Comparison of ENCODE assay signal across 1 mouse cellular context in the genomic region with DNA sequence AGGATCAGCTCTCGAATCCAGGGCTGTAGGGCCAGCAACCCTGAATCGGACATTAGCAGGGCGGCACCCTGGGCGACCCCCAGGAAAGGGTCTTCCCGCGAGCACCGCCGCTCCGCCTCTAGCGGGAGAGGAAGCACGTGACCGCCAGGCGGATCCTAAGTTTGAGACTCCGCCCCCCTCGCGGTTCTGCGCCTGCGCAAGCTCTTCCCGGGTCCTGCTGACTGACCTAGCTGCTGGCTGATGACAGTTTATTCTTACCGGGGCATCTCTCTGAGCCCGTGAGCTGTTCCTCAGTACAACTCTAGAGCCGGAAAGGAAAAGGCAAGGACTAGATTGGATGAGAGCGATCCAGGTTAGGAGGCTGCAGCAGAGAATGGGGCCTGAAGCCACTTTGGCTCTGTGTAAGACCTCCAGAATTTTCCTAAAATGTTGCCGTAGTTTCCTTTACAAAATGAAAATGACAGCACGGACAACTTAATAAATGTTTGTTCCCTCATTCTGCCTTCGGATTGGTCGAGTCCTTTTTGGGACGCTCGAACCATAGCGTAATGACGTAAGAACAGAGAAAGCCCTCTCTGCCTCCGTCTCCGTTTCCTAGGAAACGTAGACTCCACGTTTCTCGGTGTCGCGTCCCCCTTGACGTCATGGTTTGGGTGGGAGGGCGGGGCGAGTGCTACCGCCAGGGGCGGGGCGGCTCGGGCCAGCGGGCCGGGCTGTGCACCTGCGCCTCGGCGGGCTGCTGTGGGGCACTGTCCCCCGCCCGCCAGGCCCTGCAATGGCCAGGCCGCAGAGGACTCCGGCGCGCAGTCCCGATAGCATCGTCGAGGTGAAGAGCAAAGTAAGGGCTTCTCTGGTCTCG.
TF ChIP-seq lines count a peak whose summit lies in the region.

A gene (minus strand): TSS at position 137 of the 859 bp plus-strand sequence.
A gene (plus strand): TSS at position 183 of the 859 bp plus-strand sequence.

TF ChIP-seq in MEL, 35 proteins besides CTCF, POLR2A, EP300 and RAD21 (continued from another document):
- TF ChIP-seq SIN3A (IDR thresholded peaks at IDR 0.05; ENCODE audit: low read length) (peak; percentile 86), USF1 (IDR thresholded peaks at IDR 0.05; ENCODE audit: low read depth, low read length) (peak; percentile 97), MAZ (IDR thresholded peaks at IDR 0.05; ENCODE audit: low read depth, low read length) (peak; percentile 41; the same call in 1 of the 2 replicates), ZC3H11A (IDR thresholded peaks at IDR 0.05; ENCODE audit: low read depth, low read length) (no peak), POLR2AphosphoS5 (IDR thresholded peaks at IDR 0.05; ENCODE audit: borderline replicate concordance, low read depth, low read length) (no peak), MYC (IDR thresholded peaks at IDR 0.05; ENCODE audit: low read depth, low read length) (no peak; the same call in 1 of the 2 replicates), TBP (IDR thresholded peaks at IDR 0.05; ENCODE audit: low read depth, low read length) (peak; percentile 56), HCFC1 (IDR thresholded peaks at IDR 0.05; ENCODE audit: low read depth, low read length) (peak; percentile 72; the same call in 1 of the 2 replicates), ELF1 (IDR thresholded peaks at IDR 0.05; ENCODE audit: low read depth, low read length) (peak; percentile 29; the same call in 1 of the 2 replicates), MEF2A (IDR thresholded peaks at IDR 0.05; ENCODE audit: extremely low read depth, insufficient replicate concordance, low read depth, low read length, poor library complexity, severe bottlenecking) (no peak), RCOR1 (IDR thresholded peaks at IDR 0.05; ENCODE audit: low read depth, low read length) (no peak), USF2 (IDR thresholded peaks at IDR 0.05; ENCODE audit: borderline replicate concordance in 1 of 2, insufficient read depth in 1 of 2, low read depth in 1 of 2, low read length in 2 of 2) (peak; percentile 34 to 75)
